Mouse (Mus musculus) heart, postnatal 14 days (tissue): ENCODE measurements around the gene Slc22a2. TPM values are rescaled to one million over a fixed set of nuclear protein-coding genes. Genes with fewer than 3 reads are reported as not detected.
"Not testable (repeated sequence)": the region's sequence is repeated elsewhere in the genome, so short reads cannot be mapped to it uniquely, and the experiment has no call there.

ENCODE experiments used
- DNase-seq, 2 experiments: peaks; one replicate each; pipeline ENCODE4 v3.0.0; 2021 to 2022
- intact Hi-C: fragments of 180-260 bp; cut with DNase I; formaldehyde crosslinking; loops from one replicate; pipeline ENCODE4 v1.15.1; 2025
- total RNA-seq, 2 experiments: library from RNA; stranded (reverse); gene quantifications; 2 replicates each; pipeline ENCODE4 v1.2.3; 2021

Gene Slc22a2
- total RNA-seq, 2 experiments from 2014 or later, result not detected

DNA sequence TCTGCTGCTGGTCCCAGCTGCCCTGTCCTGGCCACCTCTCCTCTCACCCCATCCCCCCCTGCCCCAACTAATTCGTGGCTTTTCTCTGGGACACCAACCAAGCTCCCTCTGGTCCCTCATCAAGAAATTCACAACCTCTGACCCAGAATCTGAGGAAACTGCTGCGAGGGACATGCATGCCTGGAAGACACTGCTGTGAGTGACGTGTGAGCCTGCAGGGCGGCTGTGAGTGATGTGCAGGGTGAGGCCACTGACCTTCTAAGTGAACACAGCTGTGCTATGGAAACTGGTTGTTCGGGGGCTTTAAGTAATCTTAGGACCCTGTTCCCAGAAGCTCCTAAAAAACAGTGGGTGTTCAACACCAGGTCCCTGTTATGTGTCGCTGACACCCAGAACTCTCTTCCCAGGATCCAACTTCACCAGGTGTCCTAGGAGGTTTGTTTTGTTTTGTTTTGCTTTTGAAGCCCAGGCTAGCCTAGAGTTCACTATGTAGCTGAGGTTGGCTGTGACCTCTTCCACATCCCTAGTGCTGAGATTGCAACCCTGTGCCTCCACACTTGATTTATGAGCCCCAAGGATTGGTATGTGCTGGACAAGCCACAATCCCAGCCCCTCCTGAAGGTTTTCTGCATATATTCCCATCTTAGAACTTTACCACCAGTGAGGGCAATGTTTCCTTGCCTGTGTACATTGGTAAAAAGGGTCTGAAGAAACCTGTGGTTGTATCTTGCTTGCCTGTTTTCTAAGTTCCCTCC, 47.2 kb downstream of the Slc22a2 start:
- intact Hi-C loops, result no loop called here
- DNase-seq, result no peak

DNA sequence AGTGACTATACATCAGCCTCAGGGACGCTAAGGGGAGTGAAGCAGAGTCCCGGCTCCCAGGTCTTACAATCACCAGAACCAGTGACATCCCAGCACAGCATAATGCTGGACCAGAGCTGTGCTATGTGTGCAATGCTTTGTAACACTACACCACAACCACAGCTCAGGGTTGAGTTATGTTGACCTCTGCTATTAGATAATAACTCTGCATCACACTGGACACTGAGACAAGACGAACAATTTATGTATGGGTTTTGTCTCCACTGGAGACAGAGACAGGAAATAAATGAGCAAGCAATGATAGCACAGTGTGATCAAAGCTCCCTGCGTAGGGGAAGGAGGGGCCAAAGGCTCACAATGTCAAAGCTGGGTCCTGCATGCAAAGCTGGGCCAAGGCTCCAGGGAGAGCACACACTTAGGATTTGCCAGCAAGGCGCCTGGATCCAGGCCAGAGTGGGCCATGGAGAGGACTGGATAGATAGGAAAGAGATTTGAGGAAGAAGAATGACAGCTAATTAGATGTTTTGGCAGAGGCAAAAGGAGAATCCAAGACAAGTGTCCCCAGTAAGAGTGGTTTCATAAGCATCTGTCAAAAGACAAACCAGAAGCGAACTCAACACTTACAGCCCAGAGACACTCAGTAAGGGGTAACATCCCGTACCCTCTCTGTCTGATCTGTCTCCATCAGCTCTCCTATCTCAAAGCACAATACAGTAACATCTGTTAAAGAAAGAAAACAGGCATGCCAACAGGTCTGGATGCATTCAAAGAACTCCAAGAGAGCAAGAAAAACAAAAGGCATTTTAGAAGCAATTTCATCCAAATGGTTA, 48.1 kb downstream of the Slc22a2 start:
- DNase-seq, result peak in 1 of 2 experiments; percentile 13
- intact Hi-C loops, result no loop called here

GRCm38 (mm10) chr17:12634814-12635213, 50.9 kb downstream of the Slc22a2 start:
- intact Hi-C loops, result no loop called here
- DNase-seq, result no peak

- intact Hi-C loops, result no loop called here
- DNase-seq, result no peak
Observed at GRCm38 (mm10) chr17:12639585-12639984, 55.7 kb downstream of the Slc22a2 start.

DNA sequence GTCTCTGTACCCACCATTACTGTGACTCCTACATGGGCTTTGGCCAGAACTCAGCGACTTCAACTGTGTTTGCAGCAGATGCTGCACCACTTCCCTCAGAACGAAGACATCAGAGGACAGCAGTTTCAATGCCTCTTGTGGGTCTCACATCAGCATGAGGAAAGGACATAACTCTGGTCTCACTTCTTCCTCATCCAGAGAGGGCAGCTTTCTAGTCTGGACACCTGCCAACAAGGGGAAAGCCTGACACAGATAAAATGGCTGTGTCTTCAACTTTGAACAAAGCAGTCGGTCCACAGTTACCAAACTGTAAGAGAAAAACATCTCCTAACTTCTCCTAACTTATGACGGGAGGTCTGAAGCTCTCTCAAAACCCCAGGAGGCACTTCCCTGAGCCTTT, 57.2 kb downstream of the Slc22a2 start:
- intact Hi-C loops, result no loop called here
- no peak for DNase-seq

DNA sequence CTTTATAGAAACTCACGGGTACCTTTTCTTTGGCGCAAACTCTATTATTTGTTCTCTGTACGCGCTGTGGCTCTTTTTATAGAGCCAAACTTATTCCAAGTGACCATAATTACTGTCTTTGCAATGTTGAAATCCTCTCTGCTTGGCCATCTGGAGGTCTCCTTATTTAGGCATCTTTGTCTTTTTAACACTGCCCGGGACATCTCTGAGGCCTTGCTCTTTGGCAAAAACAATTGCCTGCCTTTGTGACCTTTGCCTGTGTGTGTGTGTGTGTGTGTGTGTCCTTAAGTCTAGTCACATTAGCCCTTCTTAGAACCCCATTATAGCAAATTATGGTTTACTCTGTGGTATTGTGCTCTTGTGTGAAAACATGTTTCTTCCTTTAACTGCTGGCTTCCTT, 61.5 kb downstream of the Slc22a2 start:
- DNase-seq, result no peak
- intact Hi-C loops, result no loop called here

GRCm38 (mm10) chr17:12652604-12653003, 68.7 kb downstream of the Slc22a2 start:
- DNase-seq, result no peak
- intact Hi-C loops, result no loop called here

- DNase-seq, result no peak
- intact Hi-C loops, result no loop called here
Observed at GRCm38 (mm10) chr17:12654061-12654460, 70.1 kb downstream of the Slc22a2 start.

DNA sequence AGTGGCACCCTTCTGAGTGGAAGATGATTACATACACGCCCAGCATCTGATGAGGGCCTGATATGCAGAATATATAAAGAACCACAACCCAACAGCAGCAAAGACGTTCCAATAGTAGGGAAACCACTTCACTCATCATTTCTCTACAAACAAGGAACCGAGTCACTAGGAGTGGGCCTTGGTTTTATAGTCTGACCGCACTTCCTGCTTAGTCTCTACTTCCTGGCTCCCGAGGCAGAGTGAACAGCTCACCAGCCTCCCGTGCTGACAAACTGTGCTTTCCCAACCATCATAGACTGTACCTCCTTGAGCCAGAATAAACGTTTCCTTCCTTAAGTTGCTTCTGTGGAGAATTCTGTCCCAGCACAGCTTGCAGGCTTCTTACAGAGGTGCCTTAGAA, 71.9 kb downstream of the Slc22a2 start:
- intact Hi-C loops, result no loop called here
- DNase-seq, result no peak

DNA sequence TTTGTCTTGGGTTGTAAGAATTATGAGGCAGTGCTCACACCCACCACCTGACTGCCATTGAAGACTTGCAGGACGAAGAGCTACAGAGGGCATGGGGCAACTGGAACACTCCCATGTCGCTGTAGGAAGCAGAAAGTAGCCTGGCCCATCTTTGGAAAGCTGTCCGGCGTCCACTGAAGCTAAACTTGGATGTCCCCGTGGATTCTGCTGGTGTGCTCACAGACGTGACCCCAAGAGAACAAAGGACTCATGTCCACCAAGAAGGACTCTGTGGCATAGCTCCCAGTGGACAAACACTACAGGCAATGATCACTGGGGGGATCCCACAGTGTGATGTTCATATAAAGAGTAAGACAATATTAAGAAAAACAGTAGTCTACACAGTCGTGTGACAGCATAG, 74.9 kb downstream of the Slc22a2 start:
- intact Hi-C loops, result no loop called here
- DNase-seq, result no peak

GRCm38 (mm10) chr17:12659233-12659632, 75.3 kb downstream of the Slc22a2 start:
- intact Hi-C loops, result no loop called here
- no peak for DNase-seq

- peak in 1 of 2 experiments; percentile 51 for DNase-seq
- intact Hi-C loops, result loop anchor here (1.0 to 5.0 kb wide), 3 partner anchors 126 to 244 kb away; no protein-coding TSS in a partner anchor
Observed at GRCm38 (mm10) chr17:12660572-12661260, 76.8 kb downstream of the Slc22a2 start.

DNA sequence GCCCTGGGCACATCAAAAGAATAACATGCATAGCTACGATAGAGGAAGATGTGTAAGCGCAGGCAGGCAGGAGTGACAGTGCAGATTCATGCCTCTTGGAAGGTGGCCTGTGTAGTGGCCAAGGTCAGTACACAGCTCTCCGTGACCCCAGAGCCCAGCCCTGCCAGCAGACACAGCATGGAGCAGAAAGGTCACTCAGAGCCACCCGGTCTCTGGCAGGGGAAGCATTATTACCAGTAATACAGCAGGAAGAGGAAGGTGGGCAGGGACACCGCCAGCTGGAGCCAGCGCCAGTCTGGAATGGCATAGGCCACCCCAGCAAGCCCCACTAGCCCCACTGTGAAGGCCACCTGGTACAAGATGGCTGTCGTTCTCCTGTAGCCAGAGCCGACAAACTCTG, 80.2 kb downstream of the Slc22a2 start:
- DNase-seq, result peak in 1 of 2 experiments; percentile 17
- intact Hi-C loops, result loop anchor here (5.0 kb wide), 1 partner anchor 148 kb away; no protein-coding TSS in a partner anchor

- no peak for DNase-seq
- intact Hi-C loops, result no loop called here
Observed at GRCm38 (mm10) chr17:12668478-12669362, 84.8 kb downstream of the Slc22a2 start.

DNA sequence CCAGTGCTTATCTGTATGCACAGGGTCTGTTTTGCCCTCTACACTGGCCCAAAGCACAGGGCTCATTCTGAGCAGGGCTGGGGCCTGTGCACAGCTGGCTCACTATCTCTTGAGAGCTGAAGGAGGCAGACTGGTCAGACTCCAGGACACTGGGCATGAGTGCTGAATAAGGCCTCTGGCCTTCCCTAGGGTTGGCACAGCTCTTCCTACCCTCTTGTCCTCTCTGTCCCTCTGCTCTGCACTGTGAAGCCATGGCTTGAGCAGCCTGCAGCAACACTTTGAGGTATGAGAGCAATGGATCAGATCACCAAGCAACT, 85.4 kb downstream of the Slc22a2 start:
- intact Hi-C loops, result no loop called here
- DNase-seq, result peak in 1 of 2 experiments; percentile 26

- DNase-seq, result no peak
Observed at GRCm38 (mm10) chr17:12671029-12671605, 87.2 kb downstream of the Slc22a2 start.

GRCm38 (mm10) chr17:12672285-12672790, 88.4 kb downstream of the Slc22a2 start:
- intact Hi-C loops, result no loop called here

More at GRCm38 (mm10) chr17:12671029-12671605, 87.2 kb downstream of the Slc22a2 start:
- intact Hi-C loops, result no loop called here

GRCm38 (mm10) chr17:12673871-12674270, 89.9 kb downstream of the Slc22a2 start:
- DNase-seq, result no peak
- intact Hi-C loops, result no loop called here

More at GRCm38 (mm10) chr17:12672285-12672790, 88.4 kb downstream of the Slc22a2 start:
- DNase-seq, result no peak

GRCm38 (mm10) chr17:12674980-12675379, 91.0 kb downstream of the Slc22a2 start:
- DNase-seq, intact Hi-C loops: not testable (repeated sequence)
